ENCODE assay signal across 22 mouse cellular contexts in the genomic region with DNA sequence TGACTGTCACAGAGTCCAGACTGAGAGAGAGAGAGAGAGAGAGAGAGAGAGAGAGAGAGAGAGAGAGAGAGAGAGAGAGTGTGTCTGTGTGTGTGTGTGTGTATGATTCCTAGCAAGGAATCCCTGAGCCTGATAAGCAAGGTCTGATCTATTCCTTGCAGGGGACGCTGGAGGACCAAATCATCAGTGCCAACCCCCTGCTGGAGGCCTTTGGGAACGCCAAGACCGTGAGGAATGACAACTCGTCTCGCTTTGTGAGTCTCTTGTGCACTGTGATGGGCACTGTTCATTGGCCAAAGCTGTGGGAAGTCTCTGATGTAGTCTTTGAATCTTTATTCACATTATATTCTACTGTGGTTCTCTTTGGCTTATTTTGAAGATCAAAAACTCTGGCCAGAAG. TPM values are rescaled to one million over a fixed set of nuclear protein-coding genes. Genes with fewer than 3 reads are reported as not detected.
"Had no signal": no experiment of that assay in that cellular context is flagged by ENCODE, and none has a peak within 500 bp of the region (broad histone marks: within the 10 kb centered on the region; RNA-seq: fewer than 3 reads in every experiment).

No protein-coding gene starts in this region.

- ATAC-seq: liver, postnatal 0 days; lung, postnatal 0 days; midbrain, embryonic 16.5 days had no signal

- H3K4me2 ChIP-seq: lung, embryonic 15.5 days; midbrain, embryonic 11.5 days; neural tube, embryonic 12.5 days had no signal

- H3K9ac ChIP-seq: liver, postnatal 0 days; lung, embryonic 15.5 days; neural tube, embryonic 12.5 days had no signal

- H3K27me3 ChIP-seq: lung, embryonic 15.5 days; megakaryocyte, embryonic 14.5 days; neural tube, embryonic 12.5 days had no signal

- H3K27ac ChIP-seq: lung, embryonic 15.5 days; macrophage; neural tube, embryonic 12.5 days had no signal

- H3K36me3 ChIP-seq: lung, embryonic 15.5 days; neural tube, embryonic 12.5 days had no signal

- H3K9me3 ChIP-seq: lung, embryonic 15.5 days; megakaryocyte, embryonic 14.5 days; neural tube, embryonic 12.5 days had no signal

- H3K4me3 ChIP-seq: lung, embryonic 15.5 days; megakaryocyte, embryonic 14.5 days; neural tube, embryonic 12.5 days had no signal

- H3K4me1 ChIP-seq: lung, embryonic 15.5 days; megakaryocyte, embryonic 14.5 days; neural tube, embryonic 12.5 days had no signal

- DNase-seq: liver, postnatal 0 days; lung, adult 2 months; lung, postnatal 14 days; lung, postnatal 36 days; midbrain, embryonic 14.5 days; right cerebral cortex, postnatal 14 days; thymus, adult 18-20 months; thymus, postnatal 14 days; thymus, postnatal 36 days had no signal

RNA-seq across cellular contexts. Expression of a gene that starts 5.5 kb away (rescaled TPM):
- total RNA-seq: megakaryocyte progenitor cell, adult 5-6 weeks; monocyte, adult 5-6 weeks; neutrophil, adult 5-6 weeks had no signal
- polyA plus RNA-seq: liver, postnatal 0 days; lung, embryonic 15.5 days; lung, postnatal 0 days; macrophage; midbrain, embryonic 11.5 days; spleen, adult 2 months; stomach, embryonic 14.5 days; thymus, postnatal 0 days had no signal

RNA-seq across cellular contexts. Expression of a gene that starts 23.5 kb away (rescaled TPM):
- total RNA-seq: megakaryocyte progenitor cell, adult 5-6 weeks; monocyte, adult 5-6 weeks; neutrophil, adult 5-6 weeks had no signal
- polyA plus RNA-seq: lung, postnatal 0 days; macrophage; midbrain, embryonic 11.5 days; neural tube, embryonic 12.5 days had no signal
